Mouse (Mus musculus): ENCODE results near the gene Raph1. TPM values are rescaled to one million over a fixed set of nuclear protein-coding genes. Genes with fewer than 3 reads are reported as not detected.

Raph1 gene
- polyA plus RNA-seq, 1 experiment from 2014 or later, result 44.2 TPM

DNA sequence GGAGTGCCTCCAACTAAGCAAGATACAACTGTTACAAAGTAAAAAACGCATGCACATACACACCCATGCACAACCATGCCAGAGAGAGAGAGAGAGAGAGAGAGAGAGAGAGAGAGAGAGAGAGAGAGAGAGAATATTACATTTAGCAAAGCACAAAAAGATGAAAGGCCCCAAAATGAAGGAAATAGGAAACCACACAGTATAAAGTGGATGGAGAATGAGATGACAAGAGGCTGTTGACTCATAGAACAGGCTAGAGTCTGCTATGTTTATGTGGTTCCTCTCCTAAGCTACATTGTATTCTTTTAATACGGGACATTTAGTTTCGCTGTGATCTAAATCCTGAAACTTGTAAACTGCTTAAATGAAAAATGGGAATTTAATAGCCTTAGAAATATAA lies 27.6 kb downstream of the Raph1 start:
- Histone ChIP-seq H3K4me1 (ENCODE audit: control insufficient read depth, insufficient read depth, low read length) (no peaks in the 10 kb centered on the region), H3K27me3 (replicated peaks; ENCODE audit: control insufficient read depth, insufficient read depth, low read length) (no peaks in the 10 kb centered on the region), H3K36me3 (ENCODE audit: control insufficient read depth, insufficient read depth, low read length) (no peaks in the 10 kb centered on the region), H3K9ac (ENCODE audit: low read depth, low read length) (no peak overlapping the region), H3K4me2 (ENCODE audit: low read depth, low read length) (no peak overlapping the region), H3K4me3 (ENCODE audit: low read depth, low read length) (no peak overlapping the region), H3K27ac (replicated peaks; ENCODE audit: low read depth, low read length) (no peak overlapping the region), H3K9me3 (ENCODE audit: control insufficient read depth, low read length) (no peaks in the 10 kb centered on the region)
- WGBS, result 86% methylated on average over 3 of the region's 3 CpGs
- no peak for DNase-seq (ENCODE audit: low spot score)
- no peak for ATAC-seq (ENCODE audit: low read depth)

DNA sequence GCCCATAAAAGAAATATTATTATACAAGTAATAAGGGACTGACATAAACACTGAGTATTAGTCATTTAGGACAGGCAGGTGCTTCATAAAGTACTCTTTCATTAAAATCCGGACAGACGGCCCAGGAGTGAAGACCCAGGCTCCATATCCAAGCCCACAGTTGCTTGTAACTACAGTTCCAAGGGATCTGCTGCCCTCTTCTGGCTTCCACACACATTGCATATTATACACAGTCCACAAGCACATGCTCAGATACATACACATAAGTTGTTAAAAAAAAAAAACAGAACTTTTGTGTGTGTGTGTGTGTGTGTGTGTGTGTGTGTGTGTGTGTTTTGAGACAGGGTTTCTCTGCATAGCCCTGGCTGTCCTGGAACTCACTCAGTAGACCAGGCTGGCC lies 32.0 kb downstream of the Raph1 start:
- no peak overlapping the region for H3K4me3 ChIP-seq (ENCODE audit: low read depth, low read length)
- H3K4me2 ChIP-seq (ENCODE audit: low read depth, low read length), result no peak overlapping the region
- no peak for ATAC-seq (ENCODE audit: low read depth)
- no peak overlapping the region for H3K27ac ChIP-seq (replicated peaks; ENCODE audit: low read depth, low read length)
- no peaks in the 10 kb centered on the region for H3K4me1 ChIP-seq (ENCODE audit: control insufficient read depth, insufficient read depth, low read length)
- 86% methylated on average over 2 of the region's 2 CpGs for WGBS
- DNase-seq (ENCODE audit: low spot score), result no peak
- H3K9me3 ChIP-seq (ENCODE audit: control insufficient read depth, low read length), result no peaks in the 10 kb centered on the region
- H3K9ac ChIP-seq (ENCODE audit: low read depth, low read length), result no peak overlapping the region
- no peaks in the 10 kb centered on the region for H3K27me3 ChIP-seq (replicated peaks; ENCODE audit: control insufficient read depth, insufficient read depth, low read length)
- H3K36me3 ChIP-seq (ENCODE audit: control insufficient read depth, insufficient read depth, low read length), result peaks cover 23% of the 10 kb centered on the region

DNA sequence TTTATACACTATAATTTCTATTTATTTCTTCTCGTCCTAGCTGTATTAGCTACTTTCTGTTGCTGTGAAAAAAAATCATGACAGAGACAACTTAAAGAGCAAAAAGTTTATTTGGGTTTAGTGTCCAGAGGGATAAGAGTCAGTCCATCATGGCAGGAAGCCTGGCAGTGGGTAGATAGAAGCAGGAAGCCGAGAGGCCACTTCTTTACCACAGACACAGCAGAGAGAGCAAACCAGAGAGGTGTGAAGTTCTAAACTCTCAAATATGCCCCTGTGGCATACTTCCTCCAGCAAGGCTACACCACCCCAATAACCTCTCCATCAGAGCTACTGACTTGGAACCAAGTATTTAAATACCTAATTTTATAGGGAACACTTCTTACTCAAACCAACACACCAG lies 36.3 kb downstream of the Raph1 start:
- 81% methylated on average over 2 of the region's 2 CpGs for WGBS

GRCm38 (mm10) chr1:60530107-60530506 lies 36.8 kb downstream of the Raph1 start:
- Histone ChIP-seq H3K4me2 (ENCODE audit: low read depth, low read length) (no peak overlapping the region), H3K27me3 (replicated peaks; ENCODE audit: control insufficient read depth, insufficient read depth, low read length) (no peaks in the 10 kb centered on the region), H3K9me3 (ENCODE audit: control insufficient read depth, low read length) (no peaks in the 10 kb centered on the region), H3K4me1 (ENCODE audit: control insufficient read depth, insufficient read depth, low read length) (no peaks in the 10 kb centered on the region), H3K27ac (replicated peaks; ENCODE audit: low read depth, low read length) (no peak overlapping the region), H3K9ac (ENCODE audit: low read depth, low read length) (no peak overlapping the region), H3K36me3 (ENCODE audit: control insufficient read depth, insufficient read depth, low read length) (peaks cover 54% of the 10 kb centered on the region), H3K4me3 (ENCODE audit: low read depth, low read length) (no peak overlapping the region)
- DNase-seq (ENCODE audit: low spot score) (no peak), ATAC-seq (ENCODE audit: low read depth) (no peak)
- WGBS, result 89% methylated on average over 6 of the region's 6 CpGs

More for the DNA sequence above, 36.3 kb downstream of the Raph1 start:
- no peak overlapping the region for H3K4me2 ChIP-seq (ENCODE audit: low read depth, low read length)
- no peaks in the 10 kb centered on the region for H3K9me3 ChIP-seq (ENCODE audit: control insufficient read depth, low read length)
- DNase-seq (ENCODE audit: low spot score) (no peak), ATAC-seq (ENCODE audit: low read depth) (no peak)
- no peak overlapping the region for H3K27ac ChIP-seq (replicated peaks; ENCODE audit: low read depth, low read length)
- H3K4me3 ChIP-seq (ENCODE audit: low read depth, low read length), result no peak overlapping the region
- H3K9ac ChIP-seq (ENCODE audit: low read depth, low read length), result no peak overlapping the region
- peaks cover 49% of the 10 kb centered on the region for H3K36me3 ChIP-seq (ENCODE audit: control insufficient read depth, insufficient read depth, low read length)
- H3K4me1 ChIP-seq (ENCODE audit: control insufficient read depth, insufficient read depth, low read length), result no peaks in the 10 kb centered on the region
- no peaks in the 10 kb centered on the region for H3K27me3 ChIP-seq (replicated peaks; ENCODE audit: control insufficient read depth, insufficient read depth, low read length)

DNA sequence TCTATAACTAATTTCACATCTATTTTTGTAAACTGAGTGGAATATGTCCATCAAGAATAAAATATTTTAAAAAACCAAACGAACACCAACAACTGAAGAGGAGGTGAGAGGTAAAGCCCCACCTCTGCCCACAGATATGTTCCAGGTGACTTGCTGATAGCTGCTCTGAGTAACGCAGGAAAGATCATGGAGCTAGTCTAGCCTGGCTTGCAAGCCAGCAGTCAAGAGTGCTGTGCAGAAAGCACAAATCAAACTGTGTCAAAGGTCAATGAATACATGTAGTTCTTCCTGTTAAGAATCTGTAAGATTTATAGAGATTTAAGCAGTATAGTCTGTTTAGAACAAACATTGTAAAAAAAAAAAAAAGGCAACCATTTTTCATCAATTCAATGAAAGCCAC lies 56.3 kb downstream of the Raph1 start:
- H3K4me3 ChIP-seq (ENCODE audit: low read depth, low read length), result no peak overlapping the region
- H3K9me3 ChIP-seq (ENCODE audit: control insufficient read depth, low read length), result no peaks in the 10 kb centered on the region
- H3K4me1 ChIP-seq (ENCODE audit: control insufficient read depth, insufficient read depth, low read length), result no peaks in the 10 kb centered on the region
- H3K9ac ChIP-seq (ENCODE audit: low read depth, low read length), result no peak overlapping the region
- H3K4me2 ChIP-seq (ENCODE audit: low read depth, low read length), result no peak overlapping the region
- H3K27me3 ChIP-seq (replicated peaks; ENCODE audit: control insufficient read depth, insufficient read depth, low read length), result no peaks in the 10 kb centered on the region
- DNase-seq (ENCODE audit: low spot score) (no peak), ATAC-seq (ENCODE audit: low read depth) (no peak)
- no peak overlapping the region for H3K27ac ChIP-seq (replicated peaks; ENCODE audit: low read depth, low read length)
- peaks cover 14% of the 10 kb centered on the region for H3K36me3 ChIP-seq (ENCODE audit: control insufficient read depth, insufficient read depth, low read length)
- WGBS, result 59% methylated on average over 2 of the region's 2 CpGs

GRCm38 (mm10) chr1:60503456-60503855 lies 63.4 kb downstream of the Raph1 start:
- DNase-seq (ENCODE audit: low spot score) (no peak), ATAC-seq (ENCODE audit: low read depth) (no peak)
- H3K4me3 ChIP-seq (ENCODE audit: low read depth, low read length), result no peak overlapping the region
- no peaks in the 10 kb centered on the region for H3K27me3 ChIP-seq (replicated peaks; ENCODE audit: control insufficient read depth, insufficient read depth, low read length)
- H3K4me1 ChIP-seq (ENCODE audit: control insufficient read depth, insufficient read depth, low read length), result 0 out of 2 replicates have a peak, but pooled peaks cover 2% of the 10 kb centered on the region
- no peak overlapping the region for H3K27ac ChIP-seq (replicated peaks; ENCODE audit: low read depth, low read length)
- 58% methylated on average over 5 of the region's 5 CpGs for WGBS
- no peak overlapping the region for H3K9ac ChIP-seq (ENCODE audit: low read depth, low read length)
- no peak overlapping the region for H3K4me2 ChIP-seq (ENCODE audit: low read depth, low read length)
- no peaks in the 10 kb centered on the region for H3K9me3 ChIP-seq (ENCODE audit: control insufficient read depth, low read length)
- H3K36me3 ChIP-seq (ENCODE audit: control insufficient read depth, insufficient read depth, low read length), result peaks cover 30% of the 10 kb centered on the region

GRCm38 (mm10) chr1:60493421-60493820 lies 73.5 kb downstream of the Raph1 start:
- ATAC-seq (ENCODE audit: low read depth), result no peak
- no peaks in the 10 kb centered on the region for H3K27me3 ChIP-seq (replicated peaks; ENCODE audit: control insufficient read depth, insufficient read depth, low read length)
- no peak overlapping the region for H3K27ac ChIP-seq (replicated peaks; ENCODE audit: low read depth, low read length)
- no peak overlapping the region for H3K4me2 ChIP-seq (ENCODE audit: low read depth, low read length)
- no peak overlapping the region for H3K4me3 ChIP-seq (ENCODE audit: low read depth, low read length)
- WGBS, result 86% methylated on average over 6 of the region's 6 CpGs
- peaks cover 83% of the 10 kb centered on the region for H3K36me3 ChIP-seq (ENCODE audit: control insufficient read depth, insufficient read depth, low read length)
- no peaks in the 10 kb centered on the region for H3K9me3 ChIP-seq (ENCODE audit: control insufficient read depth, low read length)
- no peak for DNase-seq (ENCODE audit: low spot score)
- no peaks in the 10 kb centered on the region for H3K4me1 ChIP-seq (ENCODE audit: control insufficient read depth, insufficient read depth, low read length)
- H3K9ac ChIP-seq (ENCODE audit: low read depth, low read length), result no peak overlapping the region

GRCm38 (mm10) chr1:60492404-60492803 lies 74.5 kb downstream of the Raph1 start:
- no peak for ATAC-seq (ENCODE audit: low read depth)
- Histone ChIP-seq H3K27me3 (replicated peaks; ENCODE audit: control insufficient read depth, insufficient read depth, low read length) (no peaks in the 10 kb centered on the region), H3K9me3 (ENCODE audit: control insufficient read depth, low read length) (no peaks in the 10 kb centered on the region), H3K27ac (replicated peaks; ENCODE audit: low read depth, low read length) (no peak overlapping the region), H3K4me3 (ENCODE audit: low read depth, low read length) (no peak overlapping the region), H3K36me3 (ENCODE audit: control insufficient read depth, insufficient read depth, low read length) (peaks cover 83% of the 10 kb centered on the region), H3K9ac (ENCODE audit: low read depth, low read length) (no peak overlapping the region), H3K4me1 (ENCODE audit: control insufficient read depth, insufficient read depth, low read length) (no peaks in the 10 kb centered on the region), H3K4me2 (ENCODE audit: low read depth, low read length) (no peak overlapping the region)
- 69% methylated on average over 5 of the region's 5 CpGs for WGBS
- no peak for DNase-seq (ENCODE audit: low spot score)

- Histone ChIP-seq H3K4me2 (ENCODE audit: low read depth, low read length) (no peak overlapping the region), H3K9ac (ENCODE audit: low read depth, low read length) (no peak overlapping the region), H3K4me1 (ENCODE audit: control insufficient read depth, insufficient read depth, low read length) (no peaks in the 10 kb centered on the region), H3K9me3 (ENCODE audit: control insufficient read depth, low read length) (no peaks in the 10 kb centered on the region), H3K27ac (replicated peaks; ENCODE audit: low read depth, low read length) (no peak overlapping the region), H3K27me3 (replicated peaks; ENCODE audit: control insufficient read depth, insufficient read depth, low read length) (no peaks in the 10 kb centered on the region), H3K36me3 (ENCODE audit: control insufficient read depth, insufficient read depth, low read length) (peaks cover 79% of the 10 kb centered on the region), H3K4me3 (ENCODE audit: low read depth, low read length) (no peak overlapping the region)
- no peak for DNase-seq (ENCODE audit: low spot score)
- no peak for ATAC-seq (ENCODE audit: low read depth)
- WGBS, result 82% methylated on average over 4 of the region's 4 CpGs
Measured at GRCm38 (mm10) chr1:60490510-60490909, 76.4 kb downstream of the Raph1 start.

All from embryonic facial prominence, embryonic 14.5 days (tissue).